Mouse (Mus musculus) heart, embryonic 16.5 days (tissue): ENCODE measurements around the gene Acaca. TPM values are rescaled to one million over a fixed set of nuclear protein-coding genes. Genes with fewer than 3 reads are reported as not detected.

Source experiments
- ATAC-seq: fragments of 200-750 bp; cut with Nextera tagmentation; replicated peaks from 2 replicates; pipeline ENCODE4 v1.8.0; 2017; ENCODE audit warnings: moderate number of reproducible peaks; ENCODE audit not compliant: insufficient read depth, low FRiP score; ENCODE audit errors: extremely low read depth
- H3K27ac ChIP-seq: fragments of 300-500 bp; sonication (generic); 2 replicates; pipeline ENCODE4 v1.5.1; 2014; ENCODE audit warnings: mild to moderate bottlenecking, low read length, control low read depth, moderate library complexity
- H3K27me3 ChIP-seq: fragments of 300-500 bp; sonication (generic); 2 replicates; pipeline ENCODE4 v1.6.1; 2014; ENCODE audit warnings: low read length, mixed read lengths; ENCODE audit not compliant: control insufficient read depth, insufficient read depth
- H3K36me3 ChIP-seq: fragments of 300-500 bp; sonication (generic); 2 replicates; pipeline ENCODE4 v1.6.1; 2014; ENCODE audit not compliant: control insufficient read depth, insufficient read depth
- H3K4me1 ChIP-seq: fragments of 300-500 bp; sonication (generic); 2 replicates; pipeline ENCODE4 v1.6.1; 2014; ENCODE audit warnings: low read length, mixed read lengths; ENCODE audit not compliant: control insufficient read depth, insufficient read depth
- H3K4me2 ChIP-seq: fragments of 300-500 bp; sonication (generic); 2 replicates; pipeline ENCODE4 v1.6.1; 2014; ENCODE audit warnings: low read depth, mild to moderate bottlenecking, control low read depth, low read length
- H3K4me3 ChIP-seq: fragments of 300-500 bp; sonication (generic); 2 replicates; pipeline ENCODE4 v1.5.1; 2014; ENCODE audit warnings: mild to moderate bottlenecking, control low read depth, low read length
- H3K9ac ChIP-seq: fragments of 300-500 bp; sonication (generic); 2 replicates; pipeline ENCODE4 v1.6.1; 2014; ENCODE audit warnings: low read length, control low read depth
- H3K9me3 ChIP-seq: fragments of 300-500 bp; sonication (generic); replicated peaks from 2 replicates; pipeline ENCODE4 v1.6.1; 2016; ENCODE audit warnings: low read length; ENCODE audit not compliant: control insufficient read depth
- WGBS: fragments of 180-500 bp; shearing (Covaris S2); extraction: QIAGEN DNeasy Blood & Tissue Kit; methylation state at CpG from one replicate; pipeline ENCODE4 v1.1.7; 2014; 5-methylcytosine and 5-hydroxymethylcytosine counted together
- polyA plus RNA-seq: library from polyadenylated mRNA; unstranded; fragments of >200 nt; fragmentation: Nextera tagmentation; extraction: Ambion mirVana; gene quantifications from 2 replicates; pipeline ENCODE4 v1.2.1, GENCODE M21; 2015

Gene Acaca
- polyA plus RNA-seq, 1 experiment from 2014 or later: 5.1 TPM

DNA sequence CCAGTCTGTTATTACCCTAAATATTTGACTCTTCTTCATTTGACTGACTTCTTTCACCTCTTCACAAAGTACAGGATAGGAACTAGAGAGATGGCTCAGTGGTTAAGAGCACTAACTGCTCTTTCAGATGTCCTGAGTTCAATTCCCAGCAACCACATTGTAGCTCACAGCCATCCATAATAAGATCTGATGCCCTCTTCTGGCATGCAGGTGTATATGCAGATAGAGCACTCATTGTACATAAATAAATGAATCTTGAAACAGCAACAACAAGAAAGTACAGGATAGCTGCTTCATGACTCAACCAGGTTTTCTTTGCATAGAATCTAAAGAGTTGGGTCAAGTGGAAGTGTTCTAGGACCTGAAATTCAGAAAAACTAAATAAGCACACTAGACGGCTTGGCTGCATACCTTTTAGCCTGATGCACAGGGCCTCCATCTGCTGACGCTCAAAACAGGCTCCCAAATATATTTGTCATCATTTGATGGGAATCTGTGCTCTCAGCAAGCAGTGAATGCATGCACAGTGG lies 4.9 kb downstream of the Acaca start:
- WGBS: 97% methylated on average over 2 of the region's 2 CpGs
- H3K9ac ChIP-seq: no peak overlapping the region
- H3K36me3 ChIP-seq: no peaks in the 10 kb centered on the region
- no peaks in the 10 kb centered on the region for H3K27me3 ChIP-seq
- no peak overlapping the region for H3K27ac ChIP-seq
- no peaks in the 10 kb centered on the region for H3K9me3 ChIP-seq
- no peak overlapping the region for H3K4me2 ChIP-seq
- peaks cover 4% of the 10 kb centered on the region for H3K4me1 ChIP-seq
- H3K4me3 ChIP-seq: no peak overlapping the region
- no peak for ATAC-seq

DNA sequence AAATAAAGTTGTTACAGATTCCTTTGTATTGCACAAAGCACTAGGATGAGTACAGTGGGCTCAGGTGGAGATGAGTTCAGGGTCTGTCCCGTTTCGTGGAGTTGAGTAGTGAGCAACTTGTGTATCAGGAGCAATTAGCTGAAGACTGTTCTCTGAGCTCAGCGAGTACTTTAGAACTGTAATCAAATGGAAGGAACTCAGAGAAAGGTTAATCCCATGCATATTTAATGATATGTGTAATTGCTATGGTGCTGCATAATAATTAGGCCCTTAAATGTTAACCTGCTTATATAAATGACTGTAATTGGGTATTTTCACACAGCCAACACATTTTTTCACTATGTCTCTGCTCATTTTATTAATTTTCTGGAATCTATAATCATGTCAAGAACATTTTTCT lies 7.0 kb downstream of the Acaca start:
- no peaks in the 10 kb centered on the region for H3K4me1 ChIP-seq
- H3K36me3 ChIP-seq: no peaks in the 10 kb centered on the region

DNA sequence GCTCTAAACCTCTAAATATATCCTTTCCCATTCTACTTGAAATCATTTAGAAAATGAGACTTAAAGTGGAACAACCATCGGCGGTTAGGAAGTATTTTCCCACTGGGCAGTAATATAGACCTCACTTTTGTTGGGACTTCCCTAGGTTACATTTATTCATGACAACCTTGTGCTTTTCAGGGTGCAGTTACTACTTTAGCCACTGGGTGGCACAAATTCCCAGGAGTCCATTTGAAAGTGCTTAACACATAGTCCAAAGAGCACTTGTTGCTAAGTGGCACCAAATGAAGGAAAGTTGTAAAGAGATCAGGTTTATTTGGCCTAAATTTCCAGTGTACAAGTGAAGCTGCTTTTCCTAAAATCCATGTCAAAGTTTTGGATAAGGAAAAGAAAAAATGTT lies 12.3 kb downstream of the Acaca start:
- no peaks in the 10 kb centered on the region for H3K27me3 ChIP-seq
- no peaks in the 10 kb centered on the region for H3K36me3 ChIP-seq
- WGBS: 49% methylated on average over 2 of the region's 2 CpGs
- H3K4me1 ChIP-seq: no peaks in the 10 kb centered on the region
- no peak overlapping the region for H3K4me2 ChIP-seq
- H3K9me3 ChIP-seq: no peaks in the 10 kb centered on the region
- H3K27ac ChIP-seq: no peak overlapping the region
- ATAC-seq: no peak
- no peak overlapping the region for H3K4me3 ChIP-seq
- H3K9ac ChIP-seq: no peak overlapping the region

More for the DNA sequence above, 7.0 kb downstream of the Acaca start:
- no peaks in the 10 kb centered on the region for H3K9me3 ChIP-seq
- H3K9ac ChIP-seq: no peak overlapping the region
- ATAC-seq: no peak
- no peak overlapping the region for H3K27ac ChIP-seq
- no peaks in the 10 kb centered on the region for H3K27me3 ChIP-seq
- no peak overlapping the region for H3K4me3 ChIP-seq
- no peak overlapping the region for H3K4me2 ChIP-seq
- 88% methylated on average over 3 of the region's 3 CpGs for WGBS

DNA sequence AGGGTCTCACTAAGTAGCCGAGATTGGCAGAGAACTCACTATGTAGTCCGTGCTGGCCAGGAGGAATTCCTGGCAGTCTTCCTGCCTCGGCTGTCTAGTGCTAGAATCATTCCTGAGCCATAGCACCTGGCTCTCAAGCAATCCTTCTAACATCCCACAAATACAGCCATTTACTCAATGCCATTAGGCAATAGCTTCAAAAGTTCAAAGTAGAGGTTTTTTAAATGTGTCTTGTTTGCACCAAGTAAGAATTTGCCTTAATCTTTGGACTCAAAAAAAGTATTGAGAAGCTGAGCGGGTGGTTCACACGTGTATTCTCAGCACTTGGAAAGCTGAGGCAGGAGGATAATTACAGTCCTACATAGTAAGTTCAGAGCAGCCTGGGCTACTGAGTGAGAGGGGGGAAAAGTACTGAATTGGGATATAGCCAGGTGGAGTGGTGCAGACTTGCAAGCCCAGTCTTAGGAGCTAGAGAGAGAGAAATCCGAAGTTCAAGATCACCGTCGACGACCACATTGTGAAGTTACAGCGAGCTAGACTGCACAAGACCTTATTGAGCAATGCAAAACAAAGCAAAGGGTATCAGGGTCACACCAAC lies 15.8 kb downstream of the Acaca start:
- H3K27ac ChIP-seq: no peak overlapping the region
- ATAC-seq: no peak
- no peak overlapping the region for H3K9ac ChIP-seq
- no peak overlapping the region for H3K4me2 ChIP-seq
- H3K9me3 ChIP-seq: no peaks in the 10 kb centered on the region
- no peaks in the 10 kb centered on the region for H3K27me3 ChIP-seq
- peaks cover 2% of the 10 kb centered on the region; the same call in 1 of the 2 replicates for H3K4me1 ChIP-seq
- 68% methylated on average over 10 of the region's 10 CpGs for WGBS
- no peaks in the 10 kb centered on the region for H3K36me3 ChIP-seq
- no peak overlapping the region for H3K4me3 ChIP-seq

DNA sequence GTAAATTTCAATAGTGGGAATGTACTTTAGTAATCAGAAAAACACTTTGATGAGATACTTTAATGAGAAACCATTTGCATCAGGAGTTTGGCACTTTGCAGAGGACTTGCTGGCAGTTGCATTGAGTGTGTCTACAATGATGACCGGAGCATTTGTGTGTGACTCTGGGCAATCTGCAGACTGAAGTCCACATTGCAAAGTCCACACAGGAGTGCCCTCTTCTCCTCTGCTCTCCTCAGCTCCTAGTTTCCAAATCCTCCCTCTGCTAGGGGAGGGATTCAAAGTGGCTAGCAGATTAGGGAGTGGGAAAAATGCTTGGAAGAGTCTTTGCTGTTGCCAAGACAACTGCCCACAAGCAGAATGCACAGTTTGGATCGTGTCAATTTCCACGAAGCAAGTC lies 16.6 kb downstream of the Acaca start:
- no peak overlapping the region for H3K4me2 ChIP-seq
- ATAC-seq: no peak
- 69% methylated on average over 3 of the region's 3 CpGs for WGBS
- no peaks in the 10 kb centered on the region for H3K9me3 ChIP-seq
- H3K4me1 ChIP-seq: peaks cover 2% of the 10 kb centered on the region; the same call in 1 of the 2 replicates
- H3K36me3 ChIP-seq: no peaks in the 10 kb centered on the region
- no peak overlapping the region for H3K4me3 ChIP-seq
- H3K9ac ChIP-seq: no peak overlapping the region
- H3K27ac ChIP-seq: no peak overlapping the region
- no peaks in the 10 kb centered on the region for H3K27me3 ChIP-seq

DNA sequence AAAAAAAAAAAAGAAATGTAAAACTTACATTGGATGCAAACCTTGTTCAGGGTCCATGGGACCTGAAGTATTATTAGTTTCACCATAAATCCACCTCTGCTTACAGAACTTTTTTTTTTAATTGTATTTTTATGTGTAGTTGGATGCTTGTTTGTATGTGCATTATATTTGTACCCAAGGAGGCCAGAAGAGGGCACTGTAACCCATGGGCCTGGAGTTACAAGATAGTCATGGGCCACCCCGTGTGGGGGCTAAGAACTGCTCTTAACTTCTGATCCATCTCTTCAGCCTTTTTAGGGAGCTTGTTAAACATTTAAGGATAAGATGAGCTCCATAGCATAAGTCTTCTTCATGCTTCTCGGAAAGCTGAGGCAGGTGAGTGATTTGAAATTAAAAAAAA lies 21.4 kb downstream of the Acaca start:
- H3K27ac ChIP-seq: no peak overlapping the region
- no peak overlapping the region for H3K9ac ChIP-seq
- H3K4me3 ChIP-seq: no peak overlapping the region
- no peaks in the 10 kb centered on the region for H3K36me3 ChIP-seq
- no peaks in the 10 kb centered on the region for H3K9me3 ChIP-seq
- no peaks in the 10 kb centered on the region for H3K27me3 ChIP-seq
- WGBS: 64% methylated on average over 2 of the region's 2 CpGs
- no peak overlapping the region for H3K4me2 ChIP-seq
- ATAC-seq: no peak
- H3K4me1 ChIP-seq: peaks cover 2% of the 10 kb centered on the region; the same call in 1 of the 2 replicates

DNA sequence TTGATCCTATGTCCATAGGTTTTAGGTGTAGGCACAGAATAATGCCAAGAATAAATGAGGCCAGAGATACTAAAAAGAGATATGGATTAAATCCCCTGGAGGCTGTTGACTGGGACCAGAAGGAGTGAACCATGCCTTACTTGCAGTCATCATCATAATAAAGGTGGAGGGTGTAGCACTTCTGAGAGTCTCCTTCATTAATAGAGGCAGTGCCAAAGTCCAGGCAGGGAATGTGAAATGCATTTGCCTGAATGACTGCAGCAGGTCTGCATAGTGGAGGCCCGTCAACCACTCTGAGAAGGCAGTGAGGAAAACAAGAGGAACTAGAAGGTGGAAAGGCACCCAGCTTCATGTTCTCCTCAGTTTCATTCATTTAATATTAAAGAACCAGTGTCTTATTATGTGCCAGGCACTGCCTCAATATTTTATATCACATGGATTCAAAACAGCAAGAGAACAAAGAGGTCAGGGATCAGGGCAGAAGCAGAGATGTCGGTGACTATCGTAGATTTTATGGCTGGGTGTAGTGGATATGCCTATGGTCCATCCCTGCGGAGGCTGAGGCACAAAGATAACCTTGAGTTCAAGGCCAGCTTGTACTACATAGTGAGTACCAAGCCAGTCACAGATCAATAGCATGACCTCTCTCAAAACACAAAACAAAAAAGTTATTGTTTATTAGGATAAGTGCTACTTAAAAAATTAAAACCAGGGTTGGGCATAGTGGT lies 27.2 kb downstream of the Acaca start:
- Histone ChIP-seq H3K27ac (no peak overlapping the region), H3K9me3 (no peaks in the 10 kb centered on the region), H3K4me3 (no peak overlapping the region), H3K4me2 (no peak overlapping the region), H3K27me3 (no peaks in the 10 kb centered on the region), H3K4me1 (no peaks in the 10 kb centered on the region), H3K36me3 (no peaks in the 10 kb centered on the region), H3K9ac (no peak overlapping the region)
- ATAC-seq: no peak
- WGBS: 85% methylated on average over 4 of the region's 4 CpGs

DNA sequence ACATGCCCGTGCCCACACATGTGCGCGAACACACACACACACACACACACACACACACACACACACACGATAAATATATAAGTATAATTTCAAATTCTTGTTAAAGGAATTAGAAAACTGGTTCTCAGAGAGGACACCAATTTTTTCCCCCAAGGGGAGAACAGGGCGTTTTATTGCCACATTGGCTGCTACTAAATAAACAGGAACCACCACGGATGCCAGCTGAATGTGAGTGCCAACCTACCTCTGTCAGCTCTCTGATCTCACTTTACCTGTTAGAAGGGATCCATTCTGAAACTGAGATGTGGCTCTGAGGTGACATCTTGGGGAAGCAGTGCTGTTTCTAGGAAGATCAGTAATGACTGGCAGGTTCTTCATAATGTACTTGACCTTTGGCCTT lies 34.7 kb downstream of the Acaca start:
- H3K4me1 ChIP-seq: peaks cover 2% of the 10 kb centered on the region; the same call in 1 of the 2 replicates
- WGBS: 83% methylated on average over 6 of the region's 6 CpGs
- H3K9ac ChIP-seq: no peak overlapping the region
- no peak for ATAC-seq
- H3K4me2 ChIP-seq: no peak overlapping the region
- no peak overlapping the region for H3K27ac ChIP-seq
- no peaks in the 10 kb centered on the region for H3K36me3 ChIP-seq
- H3K27me3 ChIP-seq: no peaks in the 10 kb centered on the region
- no peaks in the 10 kb centered on the region for H3K9me3 ChIP-seq
- no peak overlapping the region for H3K4me3 ChIP-seq

DNA sequence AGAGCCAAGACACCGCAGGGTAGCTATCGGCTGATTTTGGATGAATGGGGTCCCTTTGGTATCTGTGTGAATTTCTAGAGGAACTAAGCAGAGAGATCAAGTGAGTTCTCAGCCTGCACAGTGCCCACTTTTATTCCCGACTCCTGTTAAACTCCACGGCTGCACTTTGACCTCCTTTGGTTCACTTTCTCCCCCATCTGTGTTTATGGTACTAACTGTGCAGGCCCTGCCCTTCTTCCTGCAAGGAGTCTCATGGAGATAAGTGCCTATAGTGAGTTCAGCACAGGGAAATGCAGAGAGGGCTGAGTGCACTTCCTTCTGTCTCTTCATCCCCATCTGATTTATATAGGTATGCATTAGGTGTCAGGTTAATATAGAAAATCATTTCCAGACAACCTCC lies 35.1 kb downstream of the Acaca start:
- H3K4me1 ChIP-seq: peaks cover 2% of the 10 kb centered on the region; the same call in 1 of the 2 replicates
- H3K36me3 ChIP-seq: no peaks in the 10 kb centered on the region
- no peaks in the 10 kb centered on the region for H3K9me3 ChIP-seq
- 60% methylated on average over 4 of the region's 4 CpGs for WGBS
- ATAC-seq: no peak
- H3K9ac ChIP-seq: no peak overlapping the region
- H3K4me2 ChIP-seq: no peak overlapping the region
- no peak overlapping the region for H3K4me3 ChIP-seq
- H3K27me3 ChIP-seq: no peaks in the 10 kb centered on the region
- no peak overlapping the region for H3K27ac ChIP-seq
